Mouse (Mus musculus) naive thymus-derived CD4-positive, alpha-beta T cell, adult 2 months (primary cell): ENCODE data around the gene Hist1h2bp.
"Not testable (repeated sequence)": the region's sequence is repeated elsewhere in the genome, so short reads cannot be mapped to it uniquely, and the experiment has no call there.

ENCODE experiments used
- DNase-seq: peaks from one replicate; pipeline ENCODE4 v3.0.0-alpha.2; 2011; ENCODE audit warnings: low read depth

Hist1h2bp gene

GRCm38 (mm10) chr13:21783734-21784161 lies 3.5 kb upstream of the Hist1h2bp start:
- DNase-seq = peak; percentile 80

GRCm38 (mm10) chr13:21784311-21784710 lies 3.0 kb upstream of the Hist1h2bp start:
- no peak for DNase-seq

DNA sequence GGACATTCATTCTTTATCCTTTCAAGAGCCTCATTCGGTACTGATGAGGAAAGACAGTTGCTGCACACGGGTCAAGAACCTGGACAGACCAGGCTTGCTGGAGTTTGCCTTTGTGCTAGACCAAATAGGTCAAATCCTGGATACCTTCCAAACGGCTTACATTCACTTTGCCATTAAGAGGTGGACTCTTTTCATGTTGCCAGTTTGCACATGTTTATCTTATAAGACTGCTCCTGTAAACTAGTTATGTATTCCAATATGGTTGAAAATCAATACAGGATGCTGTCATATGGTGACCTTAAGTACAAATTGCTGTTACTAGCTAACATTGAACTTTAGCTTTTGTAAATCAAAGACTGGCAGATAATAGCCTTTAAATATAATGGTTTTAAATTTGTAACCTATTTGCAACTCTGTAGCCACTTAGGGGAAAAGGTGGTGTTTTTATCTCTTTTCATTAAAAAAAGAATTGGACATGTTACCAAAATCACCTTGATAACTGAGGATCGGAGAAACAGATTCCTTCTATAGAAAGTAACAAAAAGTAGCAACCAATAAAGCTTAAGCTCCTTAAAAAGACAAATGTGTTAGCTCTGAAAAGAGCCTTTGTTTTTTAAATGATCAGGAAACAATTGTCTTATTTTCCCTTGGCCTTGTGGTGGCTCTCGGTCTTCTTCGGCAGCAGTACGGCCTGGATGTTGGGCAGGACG lies 917 bp upstream of the Hist1h2bp start:
- peak; percentile 54 for DNase-seq

GRCm38 (mm10) chr13:21787760-21788593 lies 716 bp downstream of the Hist1h2bp start:
- DNase-seq = peak; percentile 34

DNA sequence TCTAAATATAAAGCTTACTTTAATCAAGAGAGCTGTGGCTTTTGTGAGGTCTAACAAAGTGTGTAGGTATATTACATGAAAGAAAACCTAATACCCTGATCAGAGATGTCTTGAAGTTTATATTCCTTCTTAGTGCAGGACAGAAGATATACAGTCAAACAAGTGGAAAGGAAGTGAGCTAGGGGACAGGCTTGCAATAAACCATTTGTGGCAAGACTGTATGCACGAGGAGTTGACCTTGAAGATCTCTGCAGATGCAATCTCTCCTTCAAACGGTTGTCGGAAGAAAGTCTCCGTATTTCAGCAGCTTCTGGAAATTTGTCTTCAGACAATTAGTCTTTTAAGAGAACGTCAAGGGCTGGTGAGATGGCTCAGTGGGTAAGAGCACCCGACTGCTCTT lies 2.7 kb downstream of the Hist1h2bp start:
- no peak for DNase-seq

GRCm38 (mm10) chr13:21790601-21791283 lies 3.5 kb downstream of the Hist1h2bp start:
- no peak for DNase-seq

DNA sequence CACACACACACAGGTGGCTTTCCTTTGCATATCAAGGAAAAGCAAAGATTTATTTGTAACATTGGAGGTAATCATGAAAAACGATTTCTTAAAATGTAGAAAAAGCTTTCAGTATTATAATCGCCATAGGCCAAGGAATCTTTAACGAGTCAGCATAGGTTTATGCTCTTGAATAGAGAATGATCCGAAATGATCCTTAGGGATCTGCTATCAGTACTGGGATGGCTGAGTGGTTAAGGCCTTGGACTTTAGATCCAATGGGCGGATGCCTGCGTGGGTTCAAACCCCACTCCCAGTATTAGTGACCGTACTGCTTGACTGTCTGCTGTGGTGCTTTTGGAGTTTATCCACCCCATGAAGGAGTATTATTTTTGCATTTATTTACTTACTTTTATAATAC lies 8.3 kb downstream of the Hist1h2bp start:
- no peak for DNase-seq

DNA sequence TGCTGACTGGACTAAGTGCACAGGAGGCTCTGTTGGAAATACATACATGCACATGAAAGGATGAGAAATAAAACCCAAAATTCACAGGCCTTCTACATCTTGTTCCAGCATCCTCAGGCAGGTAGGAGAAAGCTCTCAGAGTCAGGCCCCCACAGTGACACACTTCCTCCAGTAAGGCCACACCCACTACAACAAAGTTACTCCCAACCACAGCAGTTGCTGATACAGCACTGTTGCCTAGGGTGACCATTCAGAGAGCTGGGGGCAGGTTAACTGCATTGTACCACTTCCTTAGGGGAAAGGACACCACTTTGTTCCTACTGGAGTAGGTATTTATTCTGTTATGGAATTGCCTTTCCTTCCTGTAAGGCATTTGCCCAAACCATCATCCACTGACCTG lies 9.9 kb downstream of the Hist1h2bp start:
- not testable (repeated sequence) for DNase-seq

GRCm38 (mm10) chr13:21803058-21803457 lies 15.8 kb downstream of the Hist1h2bp start:
- not testable (repeated sequence) for DNase-seq

GRCm38 (mm10) chr13:21810073-21810472 lies 22.8 kb downstream of the Hist1h2bp start, which contains the start of the genes Hist1h2bq and Hist1h2ao:
Gene Hist1h2bq (minus strand): TSS chr13:21810197.
Gene Hist1h2ao (plus strand): TSS chr13:21810465.
- not testable (repeated sequence) for DNase-seq

- DNase-seq = not testable (repeated sequence)
Observed at GRCm38 (mm10) chr13:21811074-21811473, 23.8 kb downstream of the Hist1h2bp start.

GRCm38 (mm10) chr13:21811539-21811938 lies 24.3 kb downstream of the Hist1h2bp start, which contains the start of gene Hist1h4m:
Gene Hist1h4m (plus strand): TSS chr13:21811746.
- DNase-seq = not testable (repeated sequence)

DNA sequence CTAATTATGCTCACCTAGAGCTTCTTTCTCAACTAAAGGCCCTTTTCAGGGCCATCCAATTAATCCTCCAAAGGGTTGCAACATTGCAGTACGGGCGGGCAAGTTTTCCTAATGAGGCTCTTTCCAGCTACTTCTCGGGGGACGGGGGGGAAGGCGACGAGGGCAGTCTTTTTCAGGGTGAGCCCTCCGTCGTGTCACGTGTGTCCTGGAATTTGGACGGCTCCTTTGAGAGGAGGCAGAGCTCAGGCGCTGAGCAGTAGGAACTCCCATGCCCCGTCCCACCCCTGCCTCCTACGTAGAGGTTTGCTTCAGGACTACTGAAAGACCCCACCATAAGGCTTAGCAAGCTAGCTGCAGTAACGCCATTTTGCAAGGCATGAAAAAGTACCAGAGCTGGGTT lies 24.8 kb downstream of the Hist1h2bp start:
- DNase-seq = not testable (repeated sequence)

DNA sequence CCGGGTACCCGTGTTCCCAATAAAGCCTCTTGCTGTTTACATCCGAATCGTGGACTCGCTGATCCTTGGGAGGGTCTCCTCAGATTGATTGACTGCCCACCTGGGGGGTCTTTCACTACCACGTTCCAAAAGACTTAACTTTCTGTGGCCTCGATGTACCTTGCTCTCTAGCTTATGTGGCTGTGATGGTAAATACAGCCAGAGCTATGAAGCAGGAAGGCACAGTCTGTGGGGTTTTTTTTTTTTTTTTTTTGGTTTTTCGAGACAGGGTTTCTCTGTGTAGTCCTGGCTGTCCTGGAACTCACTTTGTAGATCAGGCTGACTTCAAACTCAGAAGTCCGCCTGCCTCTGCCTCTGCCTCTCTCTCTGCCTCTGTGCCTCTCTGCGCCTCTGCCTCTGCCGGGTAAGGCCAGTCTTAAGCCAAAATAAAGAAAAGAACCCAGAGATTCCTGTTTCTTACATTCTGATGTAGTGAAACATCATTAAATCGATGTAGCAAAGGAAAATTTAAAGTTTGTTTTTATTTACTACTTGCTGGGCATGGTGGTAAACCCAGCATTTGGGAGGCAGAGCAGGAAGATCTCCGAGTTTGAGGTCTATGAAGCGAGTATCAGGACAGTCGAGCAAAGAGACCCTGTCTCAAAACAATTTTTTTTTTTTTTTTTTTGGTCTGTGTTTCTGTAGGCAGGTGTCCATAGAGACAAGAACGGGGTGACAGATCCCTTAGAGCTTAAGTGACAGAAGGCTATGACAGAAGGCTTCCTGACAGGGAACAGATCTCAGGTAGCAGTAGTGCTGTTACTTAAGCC lies 33.0 kb downstream of the Hist1h2bp start:
- not testable (repeated sequence) for DNase-seq

- DNase-seq = no peak
Observed at GRCm38 (mm10) chr13:21828511-21828910, 41.2 kb downstream of the Hist1h2bp start.

DNA sequence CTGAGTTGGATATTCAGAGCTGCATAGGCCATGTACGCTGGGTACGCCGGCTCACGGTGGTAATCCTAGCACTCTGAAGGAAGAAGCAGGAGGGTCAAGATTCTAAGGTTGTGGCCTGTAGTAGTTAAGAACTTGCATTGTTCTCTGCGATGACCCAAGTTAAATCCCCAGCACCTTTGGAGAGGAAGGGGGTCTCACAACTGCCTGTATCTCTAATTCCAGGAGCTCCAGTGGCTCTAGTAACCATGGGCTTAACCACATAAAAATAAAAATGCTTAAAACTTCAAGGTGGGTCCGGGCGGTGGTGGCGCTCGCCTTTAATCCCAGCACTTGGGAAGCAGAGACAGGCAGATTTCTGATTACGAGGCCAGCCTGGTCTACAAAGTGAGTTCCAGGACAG lies 43.1 kb downstream of the Hist1h2bp start:
- no peak for DNase-seq

- DNase-seq = not testable (repeated sequence)
Observed at GRCm38 (mm10) chr13:21831418-21832394, 44.4 kb downstream of the Hist1h2bp start, which contains the start of gene Hist1h4n. Gene Hist1h4n (minus strand): TSS chr13:21832196.

GRCm38 (mm10) chr13:21833461-21833860 lies 46.2 kb downstream of the Hist1h2bp start, which contains the start of the genes Hist1h2ap and Hist1h2br:
Gene Hist1h2ap (minus strand): TSS chr13:21833507.
Gene Hist1h2br (plus strand): TSS chr13:21833743.
- DNase-seq = not testable (repeated sequence)
